Mouse (Mus musculus): Measurements from ENCODE around the gene Antxr2.
A peak's percentile ranks its signal among the peaks of the same experiment; 100 is the strongest.

The Antxr2 gene

DNA sequence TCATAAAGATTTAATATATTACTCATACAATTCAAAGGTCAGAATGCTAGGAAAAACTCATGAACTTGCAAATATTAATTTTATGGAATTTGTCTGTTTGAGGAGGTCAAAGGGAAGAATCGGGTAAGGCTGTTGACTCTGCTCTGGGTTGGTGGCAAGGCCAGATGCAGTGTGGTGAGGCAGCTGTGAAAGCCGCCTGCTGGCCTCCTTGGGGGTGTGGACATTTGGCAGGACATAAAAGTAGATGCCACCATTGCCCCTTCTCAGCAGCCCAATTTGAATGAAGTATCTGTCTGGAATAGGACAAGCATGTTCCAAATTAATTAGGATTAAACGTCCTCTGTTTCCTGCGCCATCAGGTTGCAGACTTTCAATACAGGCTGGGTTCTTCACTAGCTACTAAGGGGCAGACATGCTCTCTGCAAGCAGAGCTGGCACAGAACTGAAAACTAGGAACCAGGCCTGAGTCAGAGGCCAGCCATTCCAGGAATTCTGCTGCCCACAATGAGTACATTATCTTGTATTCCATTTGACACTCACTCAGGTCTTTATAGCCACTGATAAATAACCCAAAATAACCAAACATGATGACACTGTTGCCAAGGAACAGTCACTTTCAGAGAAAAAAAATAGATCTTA is 44.1 kb downstream of the Antxr2 start:
- no peak for DNase-seq

DNA sequence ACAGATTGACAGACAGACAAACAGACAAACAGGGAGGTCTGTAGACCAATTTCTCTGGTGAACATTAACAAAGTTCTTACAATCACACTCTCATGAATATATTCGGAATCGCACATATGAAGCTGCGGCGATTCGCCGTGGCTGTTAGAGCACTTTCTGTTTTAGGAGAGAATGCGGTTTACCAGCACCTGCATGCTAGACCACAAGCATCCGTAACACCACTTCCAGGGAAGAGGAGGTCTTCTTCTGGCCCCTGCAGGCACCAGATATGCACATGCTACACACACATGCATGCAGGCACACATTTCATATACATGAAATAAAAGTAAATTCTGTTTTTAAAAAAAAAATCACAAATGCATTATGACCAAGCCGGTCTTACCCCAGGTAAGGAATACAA is 47.5 kb downstream of the Antxr2 start:
- no peak for DNase-seq

DNA sequence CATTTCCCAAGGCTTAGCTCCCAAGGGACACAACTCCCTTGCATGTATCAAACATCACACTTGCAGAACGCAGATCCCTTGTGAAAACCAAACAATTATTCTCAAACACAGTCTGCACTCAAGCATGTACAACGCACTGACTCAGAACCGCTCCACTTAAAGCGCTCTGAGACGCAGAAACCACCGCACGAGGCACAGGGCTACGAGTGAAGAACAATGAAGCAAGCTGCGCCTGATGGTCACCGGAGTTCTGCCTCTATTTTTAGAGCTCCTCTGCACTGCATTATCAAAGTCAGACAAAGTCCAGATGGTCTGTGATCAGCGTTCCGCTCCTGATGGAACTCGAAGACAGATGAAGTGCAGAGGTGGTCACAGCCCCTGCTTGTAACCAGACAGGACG is 50.4 kb downstream of the Antxr2 start:
- DNase-seq, result no peak

DNA sequence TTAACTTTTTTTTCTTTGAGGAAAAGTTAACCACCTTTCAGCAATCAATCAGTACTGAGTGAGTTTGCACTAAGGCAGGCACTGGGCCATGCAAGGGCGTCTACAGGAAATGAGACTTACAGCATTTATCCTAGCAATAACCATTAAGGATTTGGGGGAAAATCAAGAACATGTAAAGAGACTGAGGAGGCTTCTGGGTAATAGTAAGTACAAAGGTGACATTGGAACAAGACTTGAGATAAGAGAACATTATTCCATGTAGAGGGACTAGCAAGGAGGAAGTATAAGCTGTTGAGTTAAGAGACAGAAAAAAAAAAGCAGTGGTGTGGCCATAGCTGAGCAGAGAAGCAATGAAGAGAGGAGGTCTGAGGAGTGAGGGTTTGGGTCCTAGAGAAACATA is 57.5 kb downstream of the Antxr2 start:
- no peak for DNase-seq

DNA sequence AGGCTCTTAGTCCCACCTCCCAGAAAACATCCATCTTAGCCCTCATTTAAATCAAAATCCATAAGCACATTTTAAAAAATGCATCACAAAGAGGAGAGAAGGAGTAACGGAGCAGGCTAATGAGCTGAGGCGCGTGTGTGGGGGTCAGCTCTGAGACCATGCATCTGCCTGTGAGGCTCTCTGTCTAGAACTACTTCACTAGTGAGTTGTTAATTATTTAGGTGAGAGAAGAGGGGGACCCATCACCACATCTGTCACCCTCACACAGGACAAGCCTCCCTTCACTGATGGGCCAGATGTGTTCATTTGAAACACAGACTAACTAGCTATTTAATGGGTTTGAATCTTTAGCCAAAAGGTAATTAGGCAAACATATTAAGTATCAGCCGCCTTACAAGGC is 58.8 kb downstream of the Antxr2 start:
- no peak for DNase-seq

DNA sequence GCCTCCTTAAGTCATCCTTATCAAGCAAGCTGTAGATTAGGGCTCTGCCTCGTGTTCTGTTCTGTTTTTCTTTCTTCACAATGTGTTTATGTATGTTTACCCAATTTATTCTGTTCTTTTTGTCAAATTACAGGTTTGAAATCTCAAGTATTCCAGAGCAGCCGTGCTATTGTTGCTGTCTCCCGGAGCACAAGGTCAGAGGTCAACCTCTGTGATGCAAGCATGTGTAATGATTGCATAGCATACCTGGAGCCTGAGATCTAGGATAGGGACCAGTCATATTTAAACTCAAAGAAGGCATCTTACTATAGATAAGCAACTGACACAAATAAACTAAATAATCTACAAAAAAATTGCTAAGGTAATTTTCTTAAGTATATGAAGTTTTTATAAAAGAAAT is 59.6 kb downstream of the Antxr2 start:
- DNase-seq, result no peak

DNA sequence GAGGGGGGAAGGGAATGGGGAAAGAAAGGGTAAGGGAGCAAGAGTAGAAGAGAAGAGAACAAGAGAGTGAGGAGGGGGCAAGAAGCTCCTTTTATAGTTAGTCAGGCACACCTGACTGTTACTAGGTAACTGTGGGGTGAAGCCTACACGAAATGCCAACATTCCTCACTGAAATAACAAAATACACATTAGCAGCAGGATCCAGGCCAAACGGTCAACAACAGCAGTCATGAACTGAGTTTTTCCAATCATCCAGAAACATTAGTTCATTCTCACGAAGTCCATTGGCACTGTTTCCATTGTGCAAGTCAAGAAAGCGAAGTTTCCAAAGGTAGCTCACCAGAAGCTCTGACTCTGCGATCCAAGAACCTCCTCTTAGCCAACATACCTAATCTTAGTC is 63.8 kb downstream of the Antxr2 start:
- DNase-seq, result no peak

DNA sequence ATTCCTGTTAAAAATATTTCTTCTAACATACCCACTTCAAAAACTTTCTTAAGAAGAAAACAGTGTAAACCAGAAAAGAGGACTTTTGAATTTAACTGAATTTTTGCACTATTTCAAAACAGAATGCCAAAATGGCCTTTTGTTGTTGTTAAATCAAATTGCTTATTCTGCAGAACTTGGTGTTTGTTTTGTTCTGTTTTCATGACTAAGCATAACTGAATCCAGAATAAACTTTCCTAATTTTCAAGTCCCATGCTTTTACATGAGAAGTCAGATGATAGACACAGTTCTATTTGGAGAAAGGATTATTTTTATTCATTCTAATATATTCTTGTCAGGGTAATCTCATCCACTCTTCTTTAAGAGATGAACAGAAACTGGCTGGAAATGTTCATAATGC is 64.7 kb downstream of the Antxr2 start:
- no peak for DNase-seq

DNA sequence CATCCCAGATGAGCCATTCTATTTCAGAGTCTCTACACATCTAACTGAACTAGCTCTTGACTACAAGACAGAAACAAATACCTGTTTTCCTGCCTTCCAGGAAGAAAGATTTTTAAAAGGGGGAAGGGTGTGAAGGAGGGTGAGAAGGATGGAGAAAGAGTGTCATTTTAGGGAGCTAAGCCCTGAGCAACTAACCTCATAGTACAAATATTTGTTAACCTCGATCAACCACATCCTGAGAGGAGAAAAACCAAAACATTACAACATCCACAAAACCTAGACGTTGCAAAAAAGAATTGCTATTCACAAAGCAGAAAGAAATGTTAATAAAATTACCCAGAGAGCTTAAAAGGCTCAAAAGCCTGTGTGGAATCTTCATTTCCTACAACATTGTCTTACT is 66.4 kb downstream of the Antxr2 start:
- no peak for DNase-seq

DNA sequence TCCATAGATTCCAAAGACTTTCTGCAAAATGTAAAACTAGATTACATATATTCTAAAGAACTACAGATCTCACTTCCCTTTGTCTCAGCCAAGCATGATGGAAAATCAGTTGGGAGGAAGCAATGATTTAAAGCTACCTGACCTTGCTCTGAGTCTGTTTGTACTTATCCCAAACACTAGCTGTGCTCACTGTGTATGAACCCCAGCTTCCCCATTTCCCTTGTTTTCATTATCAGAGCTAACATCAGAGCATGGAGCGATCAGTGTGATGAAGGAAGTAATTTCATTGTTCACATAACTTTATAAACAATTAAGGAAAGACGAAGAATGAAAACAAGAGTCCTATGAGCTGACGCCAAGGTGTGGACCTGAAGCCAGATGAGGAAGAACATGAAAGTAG is 68.3 kb downstream of the Antxr2 start:
- no peak for DNase-seq

DNA sequence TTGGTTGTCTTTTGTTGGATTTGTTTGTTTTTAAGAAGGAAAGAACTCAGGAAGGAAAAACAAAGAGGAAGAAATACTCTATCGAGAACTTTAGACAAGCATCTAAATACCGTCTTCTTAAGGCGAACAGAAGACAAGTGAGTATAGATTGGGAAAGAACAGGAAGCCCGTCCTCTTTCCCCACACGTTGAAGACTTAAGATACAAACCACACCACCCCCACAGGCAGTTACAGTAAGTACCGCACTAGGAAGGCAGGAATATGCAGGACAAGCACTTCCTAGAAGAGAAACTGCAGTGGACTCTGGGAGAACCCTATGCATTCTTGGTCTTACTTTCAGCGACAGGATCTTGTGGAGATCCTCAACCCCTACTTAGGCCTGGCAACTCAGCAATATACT is 69.1 kb downstream of the Antxr2 start:
- DNase-seq, result no peak

DNA sequence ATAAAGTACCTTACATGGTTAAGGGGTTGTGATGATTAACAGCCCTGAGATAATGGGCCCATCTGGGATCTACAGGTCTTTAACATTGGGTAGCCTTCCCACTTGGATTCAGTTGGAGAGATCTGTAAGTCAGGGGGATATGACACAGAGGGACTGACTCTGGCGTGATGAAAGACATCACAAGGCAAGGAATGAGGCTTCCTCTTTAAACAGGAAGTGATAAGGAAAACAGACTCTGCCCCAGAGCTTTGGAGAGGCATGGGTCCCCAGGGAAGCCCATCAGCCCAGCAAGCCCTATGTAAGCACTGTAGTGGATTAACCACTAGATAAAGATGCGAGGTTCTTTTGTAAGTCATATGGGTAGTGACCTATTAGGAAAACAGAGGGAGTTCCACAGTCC is 71.2 kb downstream of the Antxr2 start:
- no peak for DNase-seq

DNA sequence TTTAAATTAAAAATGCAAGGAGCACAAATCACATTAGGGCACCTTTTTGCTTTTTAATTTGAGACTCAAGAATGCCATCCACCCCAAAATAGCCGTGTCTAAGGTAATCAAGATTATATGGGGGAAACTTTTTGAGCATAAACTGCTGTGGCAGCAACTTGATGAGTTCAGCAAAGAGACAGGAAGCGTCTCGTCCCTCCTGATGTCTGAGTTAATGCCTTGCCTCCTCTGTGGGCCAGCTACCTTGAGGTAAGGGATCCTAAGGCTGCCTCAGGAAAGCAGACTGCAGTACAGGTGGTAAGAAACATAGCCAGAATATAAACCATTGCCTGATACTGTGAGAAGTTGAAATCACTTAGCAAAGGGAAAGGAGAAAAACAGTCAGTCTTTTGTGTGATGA is 71.8 kb downstream of the Antxr2 start:
- no peak for DNase-seq

DNA sequence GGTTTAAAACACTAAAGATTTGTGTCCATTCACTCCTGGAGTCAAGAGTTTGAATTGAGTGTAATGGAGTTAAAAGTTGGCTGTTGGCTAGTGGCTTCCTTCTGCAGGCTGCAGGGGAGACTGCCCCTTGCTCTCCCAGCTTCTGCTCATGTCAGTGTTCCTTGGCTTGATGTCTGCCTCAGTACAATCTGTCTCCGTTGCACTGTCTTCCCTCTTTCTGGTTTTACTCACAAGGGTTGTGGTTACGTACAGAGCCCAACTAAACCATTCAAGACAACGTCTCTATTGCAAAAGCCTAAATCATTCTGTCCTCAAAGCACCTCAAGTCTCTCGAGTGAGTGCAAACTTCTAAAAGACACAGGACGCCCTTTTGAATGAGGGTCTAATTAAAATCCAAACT is 73.3 kb downstream of the Antxr2 start:
- no peak for DNase-seq

DNA sequence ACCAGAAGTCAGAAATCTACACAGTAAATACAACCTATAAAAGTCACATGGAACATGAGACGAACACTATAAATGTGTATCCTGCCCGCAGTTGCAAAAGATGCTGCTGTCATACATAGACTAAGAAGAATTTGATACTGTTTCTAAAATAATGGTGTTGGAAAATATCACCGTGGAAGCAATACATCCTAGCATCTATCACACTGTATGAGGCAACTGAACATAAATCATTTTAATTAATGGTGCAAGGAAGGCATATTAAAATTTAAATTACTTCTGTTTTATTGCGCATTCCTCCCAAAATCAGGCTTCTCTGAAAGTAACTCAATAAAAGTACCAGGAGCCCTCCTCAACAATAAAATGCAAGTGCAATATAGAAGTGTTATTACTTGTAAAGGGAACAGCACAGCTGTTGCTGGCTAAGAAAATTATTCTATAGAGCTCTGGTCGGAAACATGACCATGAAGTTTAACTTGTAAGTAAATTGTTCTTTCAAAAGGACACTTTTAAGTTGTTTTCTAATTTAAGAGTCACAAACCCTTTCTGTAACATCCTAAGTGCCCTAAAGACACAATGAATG is 76.6 kb downstream of the Antxr2 start:
- no peak for DNase-seq

DNA sequence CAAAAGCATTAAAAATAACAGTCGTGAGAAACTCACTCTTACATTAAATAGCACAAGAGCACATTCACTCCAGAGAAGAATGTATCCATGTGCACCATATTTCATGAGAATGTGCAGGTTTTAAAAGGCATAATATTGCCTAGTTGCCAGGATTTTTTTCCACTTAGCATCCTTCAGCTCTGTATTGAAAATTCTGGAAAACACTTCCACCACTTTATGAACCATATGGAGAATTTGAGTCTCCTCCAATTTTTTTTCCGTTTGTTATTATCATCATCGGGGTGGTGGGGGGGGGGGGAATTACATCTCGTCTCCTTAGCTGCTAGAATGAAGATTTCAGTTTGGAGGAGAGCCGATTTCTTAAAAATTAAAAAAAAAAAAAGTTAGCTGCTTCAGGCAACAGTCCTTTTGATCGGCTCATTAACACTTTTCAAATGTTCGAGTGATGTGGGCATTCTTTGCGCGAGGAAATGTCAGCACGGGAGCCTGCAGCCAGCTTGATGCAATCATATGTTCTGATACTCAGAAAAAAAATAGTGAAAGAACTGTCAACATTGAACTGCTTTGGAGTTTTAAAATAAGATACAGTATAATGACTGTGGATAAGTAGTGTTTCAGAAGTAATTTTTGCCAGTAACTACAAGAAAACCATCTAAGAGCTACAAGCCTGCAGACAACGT is 77.5 kb downstream of the Antxr2 start:
- DNase-seq, result no peak

DNA sequence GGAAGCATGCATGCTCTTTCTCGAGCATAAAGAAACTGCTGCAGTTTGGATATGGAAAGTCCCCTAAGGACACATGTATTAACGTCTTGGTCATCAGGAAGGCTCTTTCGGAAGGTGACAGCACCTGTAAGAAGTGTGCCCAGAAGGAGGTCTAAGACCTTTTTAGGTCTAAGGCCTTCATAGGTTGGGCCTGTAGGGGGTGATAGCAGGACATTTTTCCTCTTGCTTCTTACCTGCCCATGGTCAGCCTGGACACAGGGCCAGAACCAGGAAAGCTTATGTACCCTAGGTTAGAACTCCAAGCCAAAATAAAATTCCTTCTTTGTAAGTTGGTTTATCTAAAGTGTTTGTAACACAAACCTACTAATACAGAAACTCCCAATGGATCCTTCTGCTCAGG is 83.6 kb downstream of the Antxr2 start:
- DNase-seq, result no peak

DNA sequence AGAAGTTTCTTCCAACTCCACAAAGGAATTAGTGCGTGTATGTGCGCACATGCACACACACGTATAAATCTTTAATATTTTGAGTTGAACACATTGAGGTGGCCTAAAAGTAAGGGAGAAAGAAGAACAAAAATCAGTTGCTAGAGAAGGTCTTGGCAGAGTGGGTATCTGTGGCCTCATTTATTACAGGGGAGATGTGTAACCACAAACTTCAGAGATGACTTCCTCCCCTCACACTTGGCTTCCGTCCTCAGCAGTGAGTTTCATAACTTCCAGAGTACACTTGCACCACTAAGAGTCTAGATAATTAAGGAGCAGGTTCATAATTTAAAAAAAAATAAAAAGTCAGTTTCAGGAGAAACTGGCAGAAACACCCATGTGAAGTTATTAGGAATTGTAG is 84.6 kb downstream of the Antxr2 start:
- no peak for DNase-seq

DNA sequence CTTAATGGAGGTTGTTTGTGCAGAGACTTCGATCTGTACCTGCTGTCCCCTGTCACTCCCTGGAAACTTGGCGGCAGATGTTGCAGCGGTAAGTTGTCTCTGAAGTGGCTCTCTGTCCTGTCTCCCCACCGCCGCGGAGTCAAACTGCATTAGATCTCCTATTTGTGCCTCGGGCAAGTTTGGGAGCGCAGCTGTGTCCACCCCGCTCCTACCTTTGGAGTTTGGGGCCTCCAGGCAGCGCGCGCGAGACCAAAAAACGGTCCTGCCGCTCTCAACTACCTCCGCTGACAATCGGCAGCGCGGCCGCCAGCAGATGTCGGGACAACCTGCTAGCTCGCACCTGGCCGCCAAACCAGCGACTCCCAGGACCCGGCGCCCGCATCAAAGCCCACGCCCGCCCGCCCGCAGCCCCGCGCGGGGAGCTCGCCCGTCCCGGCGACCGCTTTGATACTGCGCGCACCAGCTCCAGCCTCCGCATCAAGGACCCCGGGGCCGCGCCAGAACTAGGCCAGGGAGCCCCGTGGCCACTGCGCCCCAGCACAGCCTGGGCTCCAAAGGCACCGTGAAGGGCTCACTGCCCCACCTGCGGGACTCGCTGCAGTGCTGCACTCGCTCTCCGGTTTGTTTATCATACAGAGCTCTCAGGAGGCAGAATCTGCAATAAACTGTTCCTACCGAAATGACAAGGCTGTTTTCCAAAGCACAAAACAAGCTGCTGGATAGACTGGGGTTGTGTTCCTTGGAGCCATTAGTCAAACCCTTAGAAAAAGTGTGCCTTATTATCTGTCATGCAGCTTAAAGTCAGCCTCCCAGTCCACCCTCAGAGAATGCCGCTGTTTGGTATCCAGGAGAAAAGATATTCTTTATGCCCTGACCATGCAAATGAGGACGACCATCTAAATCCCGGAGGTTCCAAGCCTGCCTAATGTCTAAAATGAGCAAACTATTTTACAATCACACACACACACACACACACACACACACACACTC is 95.4 kb downstream of the Antxr2 start:
- peak; percentile 9 for DNase-seq

DNA sequence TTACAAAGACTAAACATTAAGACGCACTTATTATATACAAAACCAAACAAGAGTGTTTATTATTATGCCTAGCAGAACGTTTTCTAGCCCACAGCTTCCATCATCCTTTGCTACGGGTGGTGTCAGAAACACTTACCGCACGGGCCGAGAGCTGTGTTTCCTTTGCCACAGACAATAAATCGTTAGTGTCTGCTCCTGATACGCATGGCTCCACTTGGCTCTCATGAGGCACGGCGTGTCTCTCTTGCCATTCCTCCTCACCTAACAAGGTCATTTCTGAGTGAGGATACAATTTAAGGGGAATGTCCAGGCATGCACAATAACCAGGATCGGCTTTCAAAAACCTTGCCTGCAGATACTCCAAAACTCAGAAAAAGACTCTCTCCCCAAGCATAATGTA is 113.2 kb downstream of the Antxr2 start:
- DNase-seq, result no peak

DNA sequence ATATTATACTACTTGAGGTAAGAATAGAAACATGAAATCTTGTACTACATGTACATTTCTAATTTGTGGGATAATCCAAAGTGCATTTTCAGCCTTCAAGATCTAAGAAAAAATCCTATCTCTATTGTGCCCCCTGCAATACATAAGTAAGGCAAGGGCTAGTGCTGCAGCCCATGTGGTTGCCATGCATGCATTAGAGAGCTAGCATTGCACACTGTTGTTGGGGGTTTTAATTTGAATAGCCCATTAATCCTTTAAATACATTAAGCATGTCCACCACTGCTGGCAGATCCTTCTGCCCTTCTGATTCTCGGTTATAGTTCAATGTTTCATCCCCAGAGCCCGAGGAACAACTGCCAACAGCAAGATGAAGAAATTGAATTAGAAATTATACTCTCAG is 116.0 kb downstream of the Antxr2 start:
- no peak for DNase-seq

DNA sequence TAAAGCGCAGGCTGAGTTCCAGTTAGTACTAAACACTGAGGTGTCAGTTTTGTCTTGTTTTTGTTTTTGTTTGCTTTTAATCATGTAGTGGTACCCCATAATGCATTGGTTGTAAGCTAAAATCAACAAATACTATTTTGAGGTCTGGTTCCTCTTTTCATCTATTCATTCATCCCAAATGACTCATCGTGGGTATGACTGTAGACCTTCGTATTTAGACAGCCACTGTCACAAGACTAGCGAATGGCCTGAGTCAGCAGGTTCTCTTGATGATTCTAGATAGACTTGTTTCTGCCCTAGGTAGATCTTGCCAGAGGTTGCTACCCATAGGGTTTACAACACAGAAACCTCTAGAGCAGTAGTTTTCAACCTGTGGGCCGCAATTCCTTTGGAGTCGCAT is 116.9 kb downstream of the Antxr2 start:
- DNase-seq, result no peak

DNA sequence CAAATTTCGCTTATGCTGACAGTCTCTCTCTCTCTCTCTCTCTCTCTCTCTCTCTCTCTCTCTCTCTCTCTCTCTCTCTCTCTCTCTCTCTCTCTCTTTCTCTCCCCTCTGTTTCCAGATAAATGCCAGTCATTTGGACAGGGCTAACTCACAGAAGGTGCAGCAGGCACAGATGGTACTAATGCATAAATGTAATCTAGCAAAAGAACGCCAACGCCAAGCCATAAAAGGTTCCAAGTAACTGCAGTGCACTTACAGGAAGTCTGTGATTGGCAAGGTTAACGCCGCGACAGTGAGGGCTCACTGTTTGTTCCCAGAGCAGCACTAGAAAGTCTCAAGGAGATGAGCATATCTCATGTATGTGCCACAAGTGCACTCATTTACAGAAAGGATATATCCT is 123.4 kb downstream of the Antxr2 start:
- no peak for DNase-seq
